Mouse (Mus musculus) ES-Bruce4 (cell line): ENCODE measurements around the gene Smad3. TPM values are rescaled to one million over a fixed set of nuclear protein-coding genes. Genes with fewer than 3 reads are reported as not detected.

Source experiments
- H3K27ac ChIP-seq: 2 replicates; pipeline ENCODE4 v1.5.1; 2012; ENCODE audit warnings: low read length, inconsistent platforms; ENCODE audit not compliant: insufficient read depth
- H3K27me3 ChIP-seq: 2 replicates; pipeline ENCODE4 v1.6.1; 2012; ENCODE audit warnings: mild to moderate bottlenecking, low read length, inconsistent platforms; ENCODE audit not compliant: control insufficient read depth, poor library complexity, insufficient read depth, severe bottlenecking
- H3K36me3 ChIP-seq: 2 replicates; pipeline ENCODE4 v1.6.1; 2012; ENCODE audit warnings: inconsistent platforms, mild to moderate bottlenecking, low read length, moderate library complexity; ENCODE audit not compliant: control insufficient read depth, poor library complexity, insufficient read depth, severe bottlenecking
- H3K4me1 ChIP-seq: one replicate; pipeline ENCODE4 v1.8.1; 2011; ENCODE audit warnings: low read length; ENCODE audit not compliant: control insufficient read depth, insufficient read depth
- H3K4me3 ChIP-seq: 2 replicates; pipeline ENCODE4 v1.5.1; 2011; ENCODE audit warnings: low read depth, mild to moderate bottlenecking, low read length
- H3K9ac ChIP-seq: 2 replicates; pipeline ENCODE4 v1.6.1; 2012; ENCODE audit warnings: low read depth, mild to moderate bottlenecking, inconsistent platforms; ENCODE audit not compliant: poor library complexity, severe bottlenecking
- H3K9me3 ChIP-seq: replicated peaks from 2 replicates; pipeline ENCODE4 v1.6.1; 2012; ENCODE audit warnings: mild to moderate bottlenecking, low read length, inconsistent platforms; ENCODE audit not compliant: control insufficient read depth, poor library complexity, insufficient read depth, severe bottlenecking
- CTCF ChIP-seq: IDR thresholded peaks from one replicate; pipeline ENCODE4 v1.8.1; 2011; ENCODE audit warnings: low read depth, low read length
- EP300 ChIP-seq: IDR thresholded peaks from 2 replicates; pipeline ENCODE4 v1.6.1; 2011; ENCODE audit warnings: low read depth, low read length; ENCODE audit not compliant: insufficient read depth
- POLR2A ChIP-seq: IDR thresholded peaks from one replicate; pipeline ENCODE4 v1.8.1; 2011; ENCODE audit warnings: low read length; ENCODE audit not compliant: insufficient read depth
- polyA plus RNA-seq: library from polyadenylated mRNA; stranded (reverse); fragments of >200 nt; gene quantifications from 2 replicates; pipeline ENCODE4 v1.2.4, GENCODE M21; 2011; ENCODE audit warnings: low read depth; ENCODE audit not compliant: missing spikeins, insufficient read depth, insufficient read length

Gene Smad3
- polyA plus RNA-seq, 1 experiment: 25.7 TPM

DNA sequence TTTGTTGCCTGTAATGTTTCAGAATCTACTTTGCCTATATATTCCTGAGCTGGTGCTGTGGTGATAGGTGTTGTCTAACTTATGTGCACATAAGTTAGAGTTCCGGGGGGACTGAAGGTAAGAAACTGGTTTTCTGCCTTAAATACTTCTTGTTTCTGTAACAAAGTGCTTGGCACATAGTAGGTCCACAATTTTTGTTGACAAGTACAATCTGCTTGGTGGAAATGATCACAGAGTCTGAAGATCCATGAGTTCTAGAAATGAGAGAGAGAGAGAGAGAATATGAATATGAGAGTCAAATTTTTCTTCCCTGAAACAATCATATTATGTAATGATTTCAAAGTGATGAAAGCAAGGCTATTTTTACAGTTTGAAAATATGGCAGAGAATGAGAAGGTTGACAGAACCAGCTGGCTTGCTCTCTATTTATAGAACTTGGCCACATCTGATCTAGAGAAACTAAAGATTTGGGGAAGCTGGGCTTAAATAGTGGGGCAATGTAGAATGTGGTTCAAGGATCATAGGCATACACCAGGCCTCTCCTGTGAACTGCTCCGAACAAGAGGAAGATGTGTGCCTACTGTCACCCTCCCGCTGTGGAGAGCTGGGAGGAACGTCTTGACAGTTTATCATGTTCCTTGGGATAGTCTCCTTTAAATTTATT is 115.7 kb downstream of the Smad3 start:
- Histone ChIP-seq H3K27ac (no peak overlapping the region), H3K27me3 (no peaks in the 10 kb centered on the region), H3K4me3 (no peak overlapping the region), H3K36me3 (peaks cover 3% of the 10 kb centered on the region; the same call in 1 of the 2 replicates), H3K9ac (no peak overlapping the region), H3K4me1 (no peaks in the 10 kb centered on the region), H3K9me3 (no peaks in the 10 kb centered on the region)
- TF ChIP-seq EP300: no peak
- TF ChIP-seq POLR2A: no peak
- no peak for TF ChIP-seq CTCF

DNA sequence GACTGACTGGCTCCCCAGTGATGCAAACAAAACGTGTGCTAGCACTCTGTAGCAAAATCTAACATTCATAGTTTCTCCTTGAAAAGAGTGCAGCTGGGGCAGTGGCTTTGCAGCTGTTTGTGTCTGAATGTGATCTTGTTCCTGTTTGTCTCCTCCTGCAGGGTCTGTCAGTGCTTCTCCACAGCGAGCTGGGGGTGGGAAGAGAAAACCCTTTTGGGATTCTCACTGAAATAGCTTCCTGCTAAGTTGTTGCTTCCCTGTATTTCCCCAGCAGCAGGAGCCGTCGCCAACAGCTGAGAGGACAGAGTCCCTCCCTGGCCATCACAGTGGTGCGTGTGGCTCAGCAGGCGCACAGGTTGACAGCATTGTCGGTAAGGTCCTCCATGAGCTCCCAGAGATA is 121.7 kb downstream of the Smad3 start:
- Histone ChIP-seq H3K9me3 (no peaks in the 10 kb centered on the region), H3K4me3 (no peak overlapping the region), H3K9ac (no peak overlapping the region), H3K27me3 (no peaks in the 10 kb centered on the region), H3K27ac (no peak overlapping the region), H3K36me3 (peaks cover 3% of the 10 kb centered on the region; the same call in 1 of the 2 replicates), H3K4me1 (peaks cover 1% of the 10 kb centered on the region)
- TF ChIP-seq CTCF (no peak), EP300 (no peak), POLR2A (no peak)

DNA sequence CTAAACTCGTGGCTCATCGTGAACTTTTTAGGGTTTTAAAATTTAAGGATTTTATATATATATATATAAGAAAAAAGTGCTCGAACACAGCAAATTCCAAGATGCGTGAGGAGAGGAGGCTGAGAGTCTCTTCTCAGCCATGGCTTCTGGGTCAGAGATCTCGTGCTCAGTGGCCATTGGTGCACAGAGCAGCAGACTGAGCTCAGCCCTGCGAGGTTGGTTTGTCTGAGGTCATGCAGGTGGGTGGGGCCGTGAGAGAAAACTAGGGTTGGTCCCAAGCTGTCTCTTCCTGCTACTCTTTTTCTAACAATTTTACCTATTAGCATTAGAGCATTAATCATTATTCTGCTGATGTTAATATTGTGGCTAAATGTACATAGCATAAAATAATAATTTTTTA is 124.5 kb downstream of the Smad3 start:
- H3K36me3 ChIP-seq: peaks cover 7% of the 10 kb centered on the region; the same call in 1 of the 2 replicates
- H3K27ac ChIP-seq: no peak overlapping the region
- TF ChIP-seq EP300 (no peak), CTCF (no peak), POLR2A (no peak)
- no peak overlapping the region for H3K9ac ChIP-seq
- no peaks in the 10 kb centered on the region for H3K9me3 ChIP-seq
- H3K27me3 ChIP-seq: no peaks in the 10 kb centered on the region
- peaks cover 1% of the 10 kb centered on the region for H3K4me1 ChIP-seq
- H3K4me3 ChIP-seq: no peak overlapping the region

DNA sequence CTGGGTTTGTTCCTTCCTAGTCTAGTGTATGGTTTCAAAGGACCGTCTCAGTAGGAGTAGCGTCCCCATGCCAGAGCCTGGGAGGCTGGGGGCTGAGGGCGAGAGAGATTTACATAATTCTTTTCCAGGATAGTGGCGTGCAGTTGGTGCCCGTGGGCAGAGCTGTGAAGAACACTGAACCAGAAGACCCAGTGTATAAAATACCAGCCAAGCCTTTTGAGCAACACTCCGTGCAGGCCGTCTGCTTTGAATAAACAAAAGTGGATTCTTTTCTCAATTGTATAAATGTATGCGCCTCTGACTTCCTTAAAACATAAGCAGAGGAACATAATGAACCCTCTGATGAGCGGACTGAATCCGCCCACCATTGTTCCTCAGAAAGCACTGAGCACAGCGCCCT is 124.9 kb downstream of the Smad3 start:
- TF ChIP-seq POLR2A: no peak
- no peak for TF ChIP-seq EP300
- TF ChIP-seq CTCF: no peak
- H3K9ac ChIP-seq: no peak overlapping the region
- no peaks in the 10 kb centered on the region for H3K9me3 ChIP-seq
- no peaks in the 10 kb centered on the region for H3K27me3 ChIP-seq
- H3K27ac ChIP-seq: 0 out of 2 replicates have a peak overlapping the region, but pooled peaks have one; percentile 36
- H3K4me3 ChIP-seq: no peak overlapping the region
- peaks cover 7% of the 10 kb centered on the region; the same call in 1 of the 2 replicates for H3K36me3 ChIP-seq
- H3K4me1 ChIP-seq: peaks cover 1% of the 10 kb centered on the region

DNA sequence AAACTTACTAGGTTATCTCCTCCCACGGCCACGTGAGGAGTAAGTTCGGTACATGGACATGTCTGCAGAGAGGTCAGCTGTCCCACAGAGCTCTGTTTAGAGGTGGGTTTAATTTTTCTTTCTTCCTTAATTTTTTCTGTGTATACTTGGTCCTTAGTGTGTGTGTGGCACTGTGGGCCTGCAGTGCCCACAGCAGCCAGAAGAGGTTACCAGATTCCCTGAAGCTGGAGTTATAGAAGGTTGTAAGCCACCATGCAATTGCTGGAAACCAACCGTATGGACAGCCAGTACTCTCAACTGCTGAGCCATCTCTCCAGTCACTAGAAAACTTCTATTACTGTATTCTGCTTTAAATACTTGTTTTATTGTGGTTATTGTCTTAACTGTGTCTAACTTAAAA is 125.7 kb downstream of the Smad3 start:
- Histone ChIP-seq H3K9me3 (no peaks in the 10 kb centered on the region), H3K36me3 (peaks cover 7% of the 10 kb centered on the region; the same call in 1 of the 2 replicates), H3K4me1 (peaks cover 1% of the 10 kb centered on the region), H3K27me3 (no peaks in the 10 kb centered on the region), H3K27ac (no peak overlapping the region), H3K9ac (no peak overlapping the region), H3K4me3 (no peak overlapping the region)
- TF ChIP-seq EP300 (no peak), POLR2A (no peak), CTCF (no peak)

DNA sequence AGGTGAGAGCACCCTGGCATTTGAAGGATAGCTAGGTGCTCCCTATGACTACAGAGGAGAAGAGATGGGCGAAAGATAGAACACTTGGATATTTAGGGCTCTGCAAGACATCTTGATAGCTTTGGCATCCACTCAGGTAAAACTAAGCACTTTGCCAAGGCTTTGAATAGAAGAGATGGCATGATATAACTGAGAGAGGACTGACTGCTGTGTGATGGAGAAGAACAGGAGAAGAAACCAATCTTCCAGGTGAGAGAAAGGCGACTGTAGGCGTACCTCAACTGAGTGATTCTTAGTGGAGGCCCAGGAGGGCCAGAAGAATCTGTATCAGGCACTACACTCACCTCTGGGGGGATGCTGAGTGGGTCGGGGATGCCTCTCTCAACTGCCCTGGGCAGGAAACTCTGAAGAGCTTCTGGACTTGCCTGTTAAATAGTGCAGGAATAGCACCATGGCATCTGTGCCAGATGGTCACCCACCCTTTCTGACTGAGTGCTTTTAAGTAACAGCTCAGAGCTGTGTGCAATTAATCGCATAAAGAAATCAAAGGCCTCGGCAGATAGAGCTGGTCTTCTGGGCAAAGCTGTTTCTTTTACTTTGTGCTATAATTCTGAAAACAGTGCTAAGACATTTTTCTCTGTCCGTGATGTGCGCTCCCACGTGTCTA is 132.6 kb downstream of the Smad3 start:
- no peak overlapping the region for H3K9ac ChIP-seq
- H3K27me3 ChIP-seq: no peaks in the 10 kb centered on the region
- H3K4me1 ChIP-seq: no peaks in the 10 kb centered on the region
- H3K4me3 ChIP-seq: no peak overlapping the region
- H3K9me3 ChIP-seq: no peaks in the 10 kb centered on the region
- peaks cover 7% of the 10 kb centered on the region for H3K36me3 ChIP-seq
- TF ChIP-seq POLR2A (no peak), CTCF (no peak), EP300 (no peak)
- H3K27ac ChIP-seq: no peak overlapping the region
